Mouse (Mus musculus): Measurements from ENCODE around the gene Rims1.

DNA sequence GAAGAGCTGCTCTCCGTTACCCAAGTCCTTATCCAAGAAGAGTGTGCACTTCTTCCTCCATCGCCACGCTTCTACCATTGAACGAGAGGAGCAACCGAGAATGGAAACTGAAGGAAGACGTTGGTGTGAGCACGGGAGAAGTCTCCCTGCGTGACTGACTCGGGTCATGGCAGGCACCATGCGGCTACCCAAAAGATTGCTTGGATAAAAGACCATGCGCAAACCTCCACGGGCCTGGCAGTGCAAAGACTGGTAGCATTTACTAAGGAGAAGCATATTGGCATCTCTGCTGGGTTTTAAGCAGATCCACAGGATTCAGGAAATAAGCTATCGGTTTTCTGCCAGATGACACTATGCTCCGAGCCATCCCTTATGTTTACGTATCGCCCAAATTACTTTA, 293.4 kb downstream of the Rims1 start:
- no peak for TF ChIP-seq CTCF (IDR thresholded peaks at IDR 0.05; ENCODE audit: low read depth, low read length)
- TF ChIP-seq POLR2A (IDR thresholded peaks at IDR 0.05; ENCODE audit: insufficient read depth, low read length): no peak
- no peak for TF ChIP-seq EP300 (IDR thresholded peaks at IDR 0.05; ENCODE audit: insufficient read depth, low read depth, low read length)
